Mouse (Mus musculus): ENCODE measurements around the gene Bsn. TPM values are rescaled to one million over a fixed set of nuclear protein-coding genes. Genes with fewer than 3 reads are reported as not detected.

Bsn gene
- polyA plus RNA-seq, 1 experiment from 2014 or later, result 1.3 TPM

- H3K27ac ChIP-seq (replicated peaks), result no peak overlapping the region
- H3K4me3 ChIP-seq (replicated peaks), result no peak overlapping the region
- H3K36me3 ChIP-seq, result no peaks in the 10 kb centered on the region
- no peak overlapping the region for H3K9ac ChIP-seq
- no peaks in the 10 kb centered on the region for H3K27me3 ChIP-seq
- H3K4me1 ChIP-seq, result no peaks in the 10 kb centered on the region
- H3K9me3 ChIP-seq (replicated peaks), result no peaks in the 10 kb centered on the region
- ATAC-seq (ENCODE audit: insufficient number of reproducible peaks, low FRiP score, low TSS enrichment, low read depth), result no peak
- 74% methylated on average over 5 of the region's 5 CpGs for WGBS
- H3K4me2 ChIP-seq (replicated peaks), result no peak overlapping the region
Observed at GRCm38 (mm10) chr9:108172777-108173350, 17.3 kb downstream of the Bsn start.

DNA sequence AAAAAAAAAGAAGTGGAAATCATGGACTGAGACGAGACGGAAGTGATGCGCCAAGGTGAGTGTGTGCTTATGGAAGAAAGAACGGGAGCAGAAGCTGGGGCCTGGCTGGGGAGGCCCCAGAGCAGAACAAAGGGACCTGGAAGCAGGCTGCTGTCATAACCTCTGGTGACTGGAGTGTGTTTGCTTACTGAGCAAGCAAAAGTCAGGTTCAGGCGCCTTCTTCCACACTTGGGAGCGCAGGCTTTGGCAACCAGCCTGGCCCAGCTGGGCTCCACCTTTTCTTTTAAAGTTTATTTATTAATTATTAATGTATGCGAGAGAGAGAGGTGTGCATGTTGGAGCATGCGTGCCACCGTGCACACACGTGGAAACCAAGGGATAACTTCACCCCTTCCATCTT is 20.4 kb downstream of the Bsn start:
- H3K27ac ChIP-seq (replicated peaks), result no peak overlapping the region
- no peak overlapping the region for H3K4me2 ChIP-seq (replicated peaks)
- no peak overlapping the region for H3K4me3 ChIP-seq (replicated peaks)
- WGBS, result 75% methylated on average over 10 of the region's 10 CpGs
- H3K4me1 ChIP-seq, result no peaks in the 10 kb centered on the region
- no peak for ATAC-seq (ENCODE audit: insufficient number of reproducible peaks, low FRiP score, low TSS enrichment, low read depth)
- H3K27me3 ChIP-seq, result no peaks in the 10 kb centered on the region
- H3K9ac ChIP-seq, result no peak overlapping the region
- no peaks in the 10 kb centered on the region for H3K9me3 ChIP-seq (replicated peaks)
- no peaks in the 10 kb centered on the region for H3K36me3 ChIP-seq

DNA sequence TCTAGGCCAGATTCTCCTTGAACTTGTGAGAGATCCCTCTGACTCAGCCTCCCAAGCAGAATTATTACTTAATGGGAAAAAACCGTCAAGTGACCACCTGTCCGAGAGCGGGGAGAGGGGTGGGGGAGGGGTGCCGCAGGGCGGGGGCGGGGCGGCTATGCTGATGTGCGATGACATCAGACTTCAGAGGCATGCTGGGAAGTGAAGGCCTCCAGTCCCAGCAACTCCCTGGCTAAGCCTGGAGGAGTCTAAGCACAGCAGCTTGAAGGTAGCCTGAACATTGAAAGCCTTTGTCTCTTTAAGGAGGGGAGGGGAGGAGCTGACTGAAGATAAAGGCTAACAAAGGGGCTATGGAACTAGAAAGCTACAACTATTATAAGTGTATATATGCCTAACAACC is 25.0 kb downstream of the Bsn start:
- no peak overlapping the region for H3K27ac ChIP-seq (replicated peaks)
- no peak overlapping the region for H3K4me2 ChIP-seq (replicated peaks)
- H3K9me3 ChIP-seq (replicated peaks), result no peaks in the 10 kb centered on the region
- no peak overlapping the region for H3K9ac ChIP-seq
- no peaks in the 10 kb centered on the region for H3K27me3 ChIP-seq
- no peak overlapping the region for H3K4me3 ChIP-seq (replicated peaks)
- H3K36me3 ChIP-seq, result no peaks in the 10 kb centered on the region
- no peaks in the 10 kb centered on the region for H3K4me1 ChIP-seq
- ATAC-seq (ENCODE audit: insufficient number of reproducible peaks, low FRiP score, low TSS enrichment, low read depth), result no peak
- WGBS, result 31% methylated on average over 8 of the region's 8 CpGs

DNA sequence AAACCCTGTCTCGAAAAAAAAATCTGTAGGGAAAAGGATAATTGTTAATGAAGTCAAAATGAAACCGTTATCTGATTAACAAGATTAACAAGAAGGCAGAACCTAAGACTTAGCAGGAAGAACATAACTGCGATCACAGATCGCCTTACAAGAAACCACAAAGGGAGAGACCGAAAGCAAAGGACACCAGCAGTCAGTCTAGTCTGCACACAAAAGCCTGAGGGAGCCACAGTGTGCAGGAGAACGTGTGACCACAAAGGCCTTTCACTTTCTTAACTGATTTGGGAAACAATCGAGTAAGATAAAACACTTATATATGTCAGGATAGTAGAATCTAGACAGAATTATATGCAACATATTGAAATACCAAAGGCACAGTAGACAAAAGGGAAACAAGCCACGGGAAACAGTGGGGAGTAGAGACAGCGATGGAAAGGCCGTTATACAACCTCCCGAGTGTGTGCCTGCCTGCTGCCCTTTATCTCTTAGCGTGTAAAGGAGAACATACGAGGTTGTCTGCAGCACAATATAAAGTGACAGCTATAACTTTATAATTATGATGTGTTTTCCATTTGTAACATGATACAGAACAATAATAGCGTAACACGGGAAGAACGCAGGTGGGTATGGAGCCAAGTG is 26.4 kb downstream of the Bsn start:
- no peaks in the 10 kb centered on the region for H3K36me3 ChIP-seq
- 77% methylated on average over 16 of the region's 16 CpGs for WGBS
- ATAC-seq (ENCODE audit: insufficient number of reproducible peaks, low FRiP score, low TSS enrichment, low read depth), result no peak

GRCm38 (mm10) chr9:108157891-108158290 is 32.3 kb downstream of the Bsn start:
- Histone ChIP-seq H3K4me2 (replicated peaks) (no peak overlapping the region), H3K9ac (no peak overlapping the region), H3K4me1 (no peaks in the 10 kb centered on the region), H3K9me3 (replicated peaks) (no peaks in the 10 kb centered on the region), H3K4me3 (replicated peaks) (no peak overlapping the region), H3K27ac (replicated peaks) (no peak overlapping the region), H3K36me3 (no peaks in the 10 kb centered on the region), H3K27me3 (no peaks in the 10 kb centered on the region)
- WGBS, result 63% methylated on average over 7 of the region's 7 CpGs
- ATAC-seq (ENCODE audit: insufficient number of reproducible peaks, low FRiP score, low TSS enrichment, low read depth), result no peak

More for the DNA sequence above, 26.4 kb downstream of the Bsn start:
- no peaks in the 10 kb centered on the region for H3K27me3 ChIP-seq
- H3K4me2 ChIP-seq (replicated peaks), result no peak overlapping the region
- H3K9ac ChIP-seq, result no peak overlapping the region
- no peak overlapping the region for H3K27ac ChIP-seq (replicated peaks)
- H3K9me3 ChIP-seq (replicated peaks), result no peaks in the 10 kb centered on the region
- H3K4me1 ChIP-seq, result no peaks in the 10 kb centered on the region
- no peak overlapping the region for H3K4me3 ChIP-seq (replicated peaks)

DNA sequence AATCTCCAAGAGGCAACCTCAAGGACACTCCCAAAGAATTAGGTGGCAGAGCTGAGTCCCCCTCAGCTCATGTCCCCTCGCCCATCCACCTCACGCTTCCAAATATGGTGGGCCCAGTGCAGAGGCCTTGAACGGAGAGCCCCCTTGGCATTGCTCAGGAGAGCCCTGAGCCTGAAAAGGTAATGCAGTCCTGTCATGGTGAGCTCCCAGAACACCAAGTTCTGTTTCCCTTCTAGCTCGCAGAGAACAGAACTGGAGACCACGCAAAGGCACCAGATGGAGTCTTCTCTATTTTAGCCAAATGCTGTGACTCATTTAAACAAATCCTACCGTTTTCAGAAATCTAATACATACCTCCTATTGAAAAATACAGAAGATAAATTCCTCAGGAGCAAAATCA is 32.7 kb downstream of the Bsn start:
- no peaks in the 10 kb centered on the region for H3K4me1 ChIP-seq
- no peak overlapping the region for H3K4me3 ChIP-seq (replicated peaks)
- ATAC-seq (ENCODE audit: insufficient number of reproducible peaks, low FRiP score, low TSS enrichment, low read depth), result no peak
- no peaks in the 10 kb centered on the region for H3K27me3 ChIP-seq
- no peak overlapping the region for H3K9ac ChIP-seq
- H3K9me3 ChIP-seq (replicated peaks), result no peaks in the 10 kb centered on the region
- H3K4me2 ChIP-seq (replicated peaks), result no peak overlapping the region
- no peak overlapping the region for H3K27ac ChIP-seq (replicated peaks)
- H3K36me3 ChIP-seq, result no peaks in the 10 kb centered on the region
- 79% methylated on average over 6 of the region's 6 CpGs for WGBS

DNA sequence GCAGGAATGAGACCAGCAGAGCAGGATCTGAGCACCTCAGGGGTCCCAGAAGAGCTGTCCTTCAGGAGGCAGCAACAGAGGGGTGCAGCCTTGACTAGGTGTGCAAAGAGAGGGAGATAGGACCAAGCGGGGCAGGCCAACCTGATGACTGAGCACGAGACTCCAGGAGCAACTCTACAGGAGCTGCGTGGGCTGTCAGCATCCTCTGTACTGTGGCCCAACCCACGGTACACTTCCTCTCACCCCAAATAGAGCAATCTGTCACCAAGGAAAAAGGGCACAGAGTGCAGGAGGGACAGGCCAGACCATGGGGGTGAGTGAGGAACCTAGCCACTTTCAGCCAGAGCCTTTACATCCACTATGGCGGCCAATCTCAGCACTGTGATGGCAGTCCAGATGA is 33.4 kb downstream of the Bsn start:
- H3K4me1 ChIP-seq, result no peaks in the 10 kb centered on the region
- H3K36me3 ChIP-seq, result no peaks in the 10 kb centered on the region
- 76% methylated on average over 5 of the region's 5 CpGs for WGBS
- no peak for ATAC-seq (ENCODE audit: insufficient number of reproducible peaks, low FRiP score, low TSS enrichment, low read depth)
- H3K27ac ChIP-seq (replicated peaks), result no peak overlapping the region
- H3K27me3 ChIP-seq, result no peaks in the 10 kb centered on the region
- no peak overlapping the region for H3K9ac ChIP-seq
- no peak overlapping the region for H3K4me2 ChIP-seq (replicated peaks)
- H3K9me3 ChIP-seq (replicated peaks), result no peaks in the 10 kb centered on the region
- no peak overlapping the region for H3K4me3 ChIP-seq (replicated peaks)

- Histone ChIP-seq H3K4me3 (replicated peaks) (no peak overlapping the region), H3K27me3 (no peaks in the 10 kb centered on the region), H3K4me2 (replicated peaks) (no peak overlapping the region), H3K4me1 (no peaks in the 10 kb centered on the region), H3K9ac (no peak overlapping the region), H3K36me3 (no peaks in the 10 kb centered on the region), H3K27ac (replicated peaks) (no peak overlapping the region), H3K9me3 (replicated peaks) (no peaks in the 10 kb centered on the region)
- WGBS, result 88% methylated on average over 12 of the region's 12 CpGs
- no peak for ATAC-seq (ENCODE audit: insufficient number of reproducible peaks, low FRiP score, low TSS enrichment, low read depth)
Observed at GRCm38 (mm10) chr9:108154814-108155213, 35.4 kb downstream of the Bsn start.

GRCm38 (mm10) chr9:108153516-108154448 is 36.4 kb downstream of the Bsn start:
- H3K4me1 ChIP-seq, result no peaks in the 10 kb centered on the region
- H3K9me3 ChIP-seq (replicated peaks), result no peaks in the 10 kb centered on the region
- ATAC-seq (ENCODE audit: insufficient number of reproducible peaks, low FRiP score, low TSS enrichment, low read depth), result no peak
- no peak overlapping the region for H3K27ac ChIP-seq (replicated peaks)
- no peak overlapping the region for H3K4me3 ChIP-seq (replicated peaks)
- no peak overlapping the region for H3K4me2 ChIP-seq (replicated peaks)
- H3K9ac ChIP-seq, result no peak overlapping the region
- no peaks in the 10 kb centered on the region for H3K27me3 ChIP-seq
- H3K36me3 ChIP-seq, result no peaks in the 10 kb centered on the region
- 78% methylated on average over 12 of the region's 12 CpGs for WGBS

GRCm38 (mm10) chr9:108150486-108150885 is 39.7 kb downstream of the Bsn start:
- Histone ChIP-seq H3K4me2 (replicated peaks) (no peak overlapping the region), H3K9me3 (replicated peaks) (no peaks in the 10 kb centered on the region), H3K4me1 (no peaks in the 10 kb centered on the region), H3K9ac (no peak overlapping the region), H3K36me3 (no peaks in the 10 kb centered on the region), H3K27ac (replicated peaks) (no peak overlapping the region), H3K4me3 (replicated peaks) (no peak overlapping the region), H3K27me3 (no peaks in the 10 kb centered on the region)
- no peak for ATAC-seq (ENCODE audit: insufficient number of reproducible peaks, low FRiP score, low TSS enrichment, low read depth)
- WGBS, result 52% methylated on average over 1 of the region's 1 CpGs

GRCm38 (mm10) chr9:108149817-108150216 is 40.4 kb downstream of the Bsn start:
- no peak overlapping the region for H3K4me3 ChIP-seq (replicated peaks)
- H3K27ac ChIP-seq (replicated peaks), result no peak overlapping the region
- H3K4me1 ChIP-seq, result no peaks in the 10 kb centered on the region
- WGBS, result 28% methylated on average over 4 of the region's 4 CpGs
- no peaks in the 10 kb centered on the region for H3K36me3 ChIP-seq
- no peak overlapping the region for H3K9ac ChIP-seq
- no peak overlapping the region for H3K4me2 ChIP-seq (replicated peaks)
- no peaks in the 10 kb centered on the region for H3K9me3 ChIP-seq (replicated peaks)
- H3K27me3 ChIP-seq, result no peaks in the 10 kb centered on the region
- no peak for ATAC-seq (ENCODE audit: insufficient number of reproducible peaks, low FRiP score, low TSS enrichment, low read depth)

Measured in embryonic facial prominence, embryonic 15.5 days (tissue).